15 mouse cellular contexts compared by ENCODE assay signal in genomic region chr6:113380480-113380879, GRCm38 (mm10). TPM values are rescaled to one million over a fixed set of nuclear protein-coding genes. Genes with fewer than 3 reads are reported as not detected.
A peak's percentile ranks its signal among the peaks of the same experiment; 100 is the strongest.
DNase-seq lines count a peak whose midpoint lies in the region; ATAC-seq and TF ChIP-seq lines count a peak whose summit lies in the region.
"Had no signal": no experiment of that assay in that cellular context is flagged by ENCODE, and none has a peak within 500 bp of the region (broad histone marks: within the 10 kb centered on the region; RNA-seq: fewer than 3 reads in every experiment).

No protein-coding gene starts in this region.

- H3K9me3 ChIP-seq in intestine, postnatal 0 days (ENCODE audit: control insufficient read depth) = no peaks in the 10 kb centered on the region
- no peaks in the 10 kb centered on the region for H3K9me3 ChIP-seq in intestine, embryonic 16.5 days (ENCODE audit: control insufficient read depth, low read length)
- H3K9me3 ChIP-seq: forebrain, embryonic 15.5 days; limb, embryonic 10.5 days; neural tube, embryonic 12.5 days had no signal

- H3K36me3 ChIP-seq in intestine, postnatal 0 days (ENCODE audit: control insufficient read depth, insufficient read depth) = peaks cover 56% of the 10 kb centered on the region
- H3K36me3 ChIP-seq in intestine, embryonic 16.5 days (ENCODE audit: control insufficient read depth, insufficient read depth, low read length) = peaks cover 23% of the 10 kb centered on the region
- H3K36me3 ChIP-seq in thymus, adult 2 months (ENCODE audit: control insufficient read depth, insufficient read depth, low read length) = peaks cover 51% of the 10 kb centered on the region

- H3K27me3 ChIP-seq in intestine, postnatal 0 days (replicated peaks; ENCODE audit: control insufficient read depth, insufficient read depth, low read length) = no peaks in the 10 kb centered on the region
- no peaks in the 10 kb centered on the region for H3K27me3 ChIP-seq in intestine, embryonic 16.5 days (replicated peaks; ENCODE audit: control insufficient read depth, insufficient read depth, low read length)
- no peaks in the 10 kb centered on the region for H3K27me3 ChIP-seq in thymus, adult 2 months (ENCODE audit: control insufficient read depth, insufficient read depth, low read length)
- H3K27me3 ChIP-seq: forebrain, embryonic 15.5 days; neural tube, embryonic 12.5 days had no signal

- DNase-seq in thymus, adult 2 months = no peak
- DNase-seq in thymus, postnatal 25 days = no peak
- DNase-seq in kidney, postnatal 25 days = peak; percentile 35 to 70
- DNase-seq in spleen, postnatal 36 days (ENCODE audit: low spot score in 2 of 2) = no peak
- DNase-seq in ovary, postnatal 10 days (ENCODE audit: low spot score) = no peak
- DNase-seq: adrenal gland, adult 8-10 months; layer of hippocampus, postnatal 36 days; lung, postnatal 10 days; midbrain, embryonic 14.5 days; retina, postnatal 1 day had no signal

- no peak overlapping the region for H3K4me2 ChIP-seq in intestine, postnatal 0 days (replicated peaks; ENCODE audit: low read depth)
- H3K4me2 ChIP-seq in intestine, embryonic 16.5 days (ENCODE audit: low read depth, low read length) = no peak overlapping the region
- H3K4me2 ChIP-seq: forebrain, embryonic 15.5 days; neural tube, embryonic 12.5 days had no signal

- no peak overlapping the region for H3K4me3 ChIP-seq in intestine, postnatal 0 days (ENCODE audit: low read depth, low read length)
- no peak overlapping the region for H3K4me3 ChIP-seq in intestine, embryonic 16.5 days (ENCODE audit: low read length)
- H3K4me3 ChIP-seq in thymus, adult 2 months (ENCODE audit: control insufficient read depth, insufficient read depth, low read length) = no peak overlapping the region
- H3K4me3 ChIP-seq: forebrain, embryonic 15.5 days; limb, embryonic 10.5 days; neural tube, embryonic 12.5 days had no signal

- no peak for TF ChIP-seq POLR2A in thymus, adult 2 months (IDR thresholded peaks at IDR 0.05; ENCODE audit: control insufficient read depth, extremely low read depth, insufficient read depth, low read length, poor library complexity)

- 0 out of 2 replicates have a peak, but pooled peaks cover 3% of the 10 kb centered on the region for H3K4me1 ChIP-seq in intestine, postnatal 0 days (replicated peaks; ENCODE audit: control insufficient read depth, insufficient read depth, low read length)
- peaks cover 16% of the 10 kb centered on the region for H3K4me1 ChIP-seq in intestine, embryonic 16.5 days (ENCODE audit: control insufficient read depth, insufficient read depth, low read length)
- H3K4me1 ChIP-seq in thymus, adult 2 months (replicated peaks; ENCODE audit: control insufficient read depth, insufficient read depth, low read length) = peaks cover 5% of the 10 kb centered on the region; the same call in 1 of the 2 replicates

- TF ChIP-seq CTCF in intestine, postnatal 0 days (IDR thresholded peaks at IDR 0.05; ENCODE audit: low read depth) = peak; percentile 46
- TF ChIP-seq CTCF in thymus, adult 2 months (IDR thresholded peaks at IDR 0.05; ENCODE audit: borderline replicate concordance, control insufficient read depth, extremely low read depth, insufficient read depth, low read length, poor library complexity) = 0 out of 2 replicates have a peak, but pooled peaks have one; percentile 13

- 80% methylated on average over 11 of the region's 11 CpGs for WGBS in intestine, postnatal 0 days
- WGBS in intestine, embryonic 16.5 days = 91% methylated on average over 11 of the region's 11 CpGs
- 97% methylated on average over 11 of the region's 11 CpGs for WGBS in thymus, adult 2 months

- no peak for ATAC-seq in intestine, postnatal 0 days
- ATAC-seq in intestine, embryonic 16.5 days = no peak
- ATAC-seq: forebrain, embryonic 15.5 days had no signal

- H3K9ac ChIP-seq in intestine, postnatal 0 days (ENCODE audit: low read depth, low read length) = no peak overlapping the region
- H3K9ac ChIP-seq in intestine, embryonic 16.5 days (ENCODE audit: low read depth, low read length) = no peak overlapping the region
- H3K9ac ChIP-seq: forebrain, embryonic 15.5 days; neural tube, embryonic 12.5 days had no signal

- H3K27ac ChIP-seq in intestine, postnatal 0 days (ENCODE audit: low read depth, low read length) = no peak overlapping the region; the same call in 1 of the 2 replicates
- no peak overlapping the region for H3K27ac ChIP-seq in intestine, embryonic 16.5 days (ENCODE audit: low read length)
- H3K27ac ChIP-seq in thymus, adult 2 months (ENCODE audit: control insufficient read depth, insufficient read depth, low read length) = no peak overlapping the region
- H3K27ac ChIP-seq: forebrain, embryonic 15.5 days; limb, embryonic 10.5 days; neural tube, embryonic 12.5 days had no signal

RNA-seq across cellular contexts. Expression of gene Arpc4, which starts 2.6 kb away (rescaled TPM):
- 409 and 418 TPM in 2 replicates for polyA plus RNA-seq in intestine, postnatal 0 days (2015; fragmentation: Nextera tagmentation; extraction: Ambion mirVana)
- polyA plus RNA-seq in intestine, embryonic 16.5 days (2015; fragmentation: Nextera tagmentation; extraction: Ambion mirVana) = 449 and 456 TPM in 2 replicates
- 118 and 120 TPM in 2 replicates for polyA plus RNA-seq in thymus, adult 2 months (2012; rRNA removed)

RNA-seq across cellular contexts. Expression of gene Tada3, which starts 2.8 kb away (rescaled TPM):
- polyA plus RNA-seq in intestine, postnatal 0 days (2015; fragmentation: Nextera tagmentation; extraction: Ambion mirVana) = 19.7 and 23.5 TPM in 2 replicates
- polyA plus RNA-seq in intestine, embryonic 16.5 days (2015; fragmentation: Nextera tagmentation; extraction: Ambion mirVana) = 44.4 and 45.1 TPM in 2 replicates
- 31.6 and 32.6 TPM in 2 replicates for polyA plus RNA-seq in thymus, adult 2 months (2012; rRNA removed)

RNA-seq across cellular contexts. Expression of gene Ttll3, which starts 8.6 kb away (rescaled TPM):
- polyA plus RNA-seq in intestine, postnatal 0 days (2015; fragmentation: Nextera tagmentation; extraction: Ambion mirVana) = 1.4 and 1.6 TPM in 2 replicates
- 3.0 and 3.3 TPM in 2 replicates for polyA plus RNA-seq in intestine, embryonic 16.5 days (2015; fragmentation: Nextera tagmentation; extraction: Ambion mirVana)
- 38.4 and 43.1 TPM in 2 replicates for polyA plus RNA-seq in thymus, adult 2 months (2012; rRNA removed)

RNA-seq across cellular contexts. Expression of gene Camk1, which starts 36.7 kb away (rescaled TPM):
- 35.9 and 37.0 TPM in 2 replicates for polyA plus RNA-seq in intestine, postnatal 0 days (2015; fragmentation: Nextera tagmentation; extraction: Ambion mirVana)
- 66.4 and 66.8 TPM in 2 replicates for polyA plus RNA-seq in intestine, embryonic 16.5 days (2015; fragmentation: Nextera tagmentation; extraction: Ambion mirVana)
- polyA plus RNA-seq in thymus, adult 2 months (2012; rRNA removed) = 12.6 and 18.3 TPM in 2 replicates

RNA-seq across cellular contexts. Expression of gene Rpusd3, which starts 38.7 kb away (rescaled TPM):
- polyA plus RNA-seq in intestine, postnatal 0 days (2015; fragmentation: Nextera tagmentation; extraction: Ambion mirVana) = 21.5 and 23.9 TPM in 2 replicates
- polyA plus RNA-seq in intestine, embryonic 16.5 days (2015; fragmentation: Nextera tagmentation; extraction: Ambion mirVana) = 32.4 and 35.5 TPM in 2 replicates
- polyA plus RNA-seq in thymus, adult 2 months (2012; rRNA removed) = 81.6 and 94.5 TPM in 2 replicates

Comparison
In these comparisons a context has a peak if more than half of its experiments do, and no peak if none do; other contexts are left out.
1. DNase-seq: peak in kidney, postnatal 25 days (2 of 2); none in thymus, adult 2 months (single experiment), thymus, postnatal 25 days (single experiment), spleen, postnatal 36 days (0 of 2) and ovary, postnatal 10 days (single experiment).